Mouse (Mus musculus): ENCODE data around the gene Ccsap.
A peak's percentile ranks its signal among the peaks of the same experiment; 100 is the strongest.

Gene Ccsap

GRCm38 (mm10) chr8:123859648-123860259 is at the start of gene Ccsap:
TSS of gene Ccsap (minus strand) at chr8:123860209.
- DNase-seq (ENCODE audit: low spot score in 2 of 2), result peak in 1 of 2 experiments; percentile 68

GRCm38 (mm10) chr8:123907604-123908003 is 47.6 kb upstream of the Ccsap start:
- DNase-seq (ENCODE audit: low spot score in 2 of 2), result no peak

DNA sequence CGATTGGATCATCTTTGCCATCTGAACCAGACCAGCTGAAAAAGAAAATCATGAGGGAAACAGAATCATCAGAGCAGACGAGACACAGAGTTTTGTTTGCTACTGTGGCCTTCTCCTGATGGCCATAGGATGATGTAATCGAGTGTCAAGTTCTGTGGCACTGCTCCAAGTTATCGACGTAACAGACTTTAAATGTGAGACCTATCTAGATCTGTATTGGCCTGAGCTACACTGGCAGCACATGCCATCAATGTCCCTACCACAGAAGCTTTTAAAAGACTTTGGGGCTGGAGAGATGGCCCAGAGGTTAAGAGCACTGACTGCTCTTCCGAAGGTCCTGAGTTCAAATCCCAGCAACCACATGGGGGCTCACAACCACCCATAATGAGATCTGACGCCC is 42.6 kb upstream of the Ccsap start:
- no peak for DNase-seq (ENCODE audit: low spot score in 2 of 2)

DNA sequence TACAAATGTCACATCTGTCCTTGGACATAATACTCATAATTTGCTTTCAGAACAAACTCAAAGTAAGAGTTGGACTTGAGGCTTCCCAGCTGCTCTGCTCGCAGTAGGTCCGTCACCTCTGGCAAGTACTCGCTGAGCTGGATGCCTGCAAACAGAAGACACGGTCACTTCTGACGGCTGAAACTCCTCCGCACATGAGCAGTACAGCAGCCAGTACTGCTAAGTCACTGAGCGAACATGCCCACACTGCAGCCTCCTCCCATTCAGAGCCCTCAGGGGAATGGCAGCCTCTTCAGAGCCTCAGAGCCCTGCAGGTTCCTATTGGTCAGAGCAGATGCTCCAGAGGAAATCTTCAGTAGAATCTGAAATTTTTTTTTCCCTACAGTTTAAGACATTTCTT is 39.4 kb upstream of the Ccsap start:
- DNase-seq (ENCODE audit: low spot score in 2 of 2), result no peak

DNA sequence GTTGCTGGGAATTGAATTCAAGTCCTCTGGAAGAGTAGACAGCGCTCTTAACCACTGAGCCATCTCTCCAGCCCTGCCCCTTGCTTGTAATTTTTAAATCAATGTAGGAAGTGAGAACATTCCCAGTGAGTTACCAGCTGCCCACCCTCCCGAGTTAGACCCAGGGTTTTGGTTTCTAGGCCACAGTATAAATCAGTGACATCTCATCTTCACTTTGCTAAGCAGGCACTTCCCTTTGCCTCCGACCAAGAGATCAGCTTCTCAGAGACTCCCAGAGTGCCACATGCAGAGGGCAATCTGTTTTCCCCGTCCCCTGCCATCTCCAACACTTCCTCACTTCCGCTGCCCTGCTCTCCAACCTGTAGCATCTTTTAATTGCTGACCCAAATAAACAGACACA is 38.6 kb upstream of the Ccsap start:
- DNase-seq (ENCODE audit: low spot score in 2 of 2), result no peak

DNA sequence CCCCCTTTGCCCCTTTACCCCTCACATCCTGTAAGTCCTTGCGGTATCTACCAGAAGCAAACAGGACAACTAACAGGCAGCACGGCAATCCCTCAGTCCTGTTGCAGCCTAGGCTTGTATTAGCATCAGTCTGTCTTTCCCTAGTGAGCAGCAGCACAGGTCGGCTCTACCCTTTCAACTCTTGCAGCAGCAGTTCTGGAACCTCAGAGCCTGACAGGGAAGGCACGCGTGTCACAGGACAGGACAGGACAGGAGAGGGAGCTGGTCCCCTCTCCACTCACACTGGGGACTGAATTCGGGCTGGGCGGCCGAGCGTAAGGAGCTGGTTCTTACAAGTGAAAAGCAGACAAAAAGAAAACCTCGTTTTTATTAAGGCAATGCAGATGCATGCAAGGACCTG is 36.8 kb upstream of the Ccsap start:
- DNase-seq (ENCODE audit: low spot score in 2 of 2), result no peak

GRCm38 (mm10) chr8:123896366-123896761 is 36.4 kb upstream of the Ccsap start:
- no peak for DNase-seq (ENCODE audit: low spot score in 2 of 2)

- DNase-seq (ENCODE audit: low spot score in 2 of 2), result no peak
Measured at GRCm38 (mm10) chr8:123895680-123896365, 35.8 kb upstream of the Ccsap start.

- DNase-seq (ENCODE audit: low spot score in 2 of 2), result no peak
Measured at GRCm38 (mm10) chr8:123895230-123895629, 35.2 kb upstream of the Ccsap start.

DNA sequence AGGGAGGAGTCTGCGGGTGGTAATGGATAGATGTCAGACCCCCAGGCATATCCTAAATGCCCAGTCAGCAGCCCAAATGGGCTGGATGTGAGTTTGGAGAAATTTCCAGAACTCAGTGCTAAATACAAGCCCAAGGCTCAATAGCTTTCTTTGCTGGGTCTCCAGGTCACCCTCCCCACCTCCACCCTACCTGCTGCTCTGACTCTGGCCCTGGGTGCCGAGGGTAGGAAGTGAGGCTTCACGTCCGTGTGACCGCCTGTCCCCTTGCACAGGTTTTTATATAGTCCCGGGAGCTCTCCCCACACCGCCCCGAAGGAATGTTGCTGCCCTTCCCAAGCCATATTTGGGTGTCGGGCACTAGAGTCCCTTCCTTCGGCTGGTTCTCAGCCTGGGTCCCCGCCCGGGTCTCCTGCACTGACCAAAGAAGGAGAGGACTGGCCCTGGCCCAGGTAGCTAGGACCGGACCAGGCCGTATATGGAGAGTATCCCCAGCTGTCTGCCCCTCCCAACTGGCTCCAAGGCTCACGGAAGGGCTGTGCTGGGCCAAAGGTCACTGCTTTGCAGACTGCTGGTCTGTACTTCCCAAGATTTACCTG is 34.6 kb upstream of the Ccsap start, which contains the start of gene Acta1:
TSS of gene Acta1 (minus strand) at position 250 of the 596 bp plus-strand sequence.
- no peak for DNase-seq (ENCODE audit: low spot score in 2 of 2)

DNA sequence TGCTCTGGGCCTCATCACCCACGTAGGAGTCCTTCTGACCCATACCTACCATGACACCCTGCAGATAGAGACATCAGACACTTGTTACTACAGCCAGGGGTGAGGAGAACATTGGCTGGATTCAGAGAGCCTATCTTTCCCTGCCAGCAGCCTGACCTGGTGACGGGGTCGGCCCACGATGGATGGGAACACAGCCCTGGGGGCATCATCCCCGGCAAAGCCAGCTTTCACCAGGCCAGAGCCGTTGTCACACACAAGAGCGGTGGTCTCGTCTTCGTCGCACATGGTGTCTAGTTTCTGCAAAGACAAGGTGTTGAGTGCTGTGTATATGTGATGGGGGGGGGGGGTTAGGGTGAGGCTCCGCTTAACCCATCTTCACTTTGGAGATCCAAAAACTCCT is 33.4 kb upstream of the Ccsap start:
- DNase-seq (ENCODE audit: low spot score in 2 of 2), result no peak

DNA sequence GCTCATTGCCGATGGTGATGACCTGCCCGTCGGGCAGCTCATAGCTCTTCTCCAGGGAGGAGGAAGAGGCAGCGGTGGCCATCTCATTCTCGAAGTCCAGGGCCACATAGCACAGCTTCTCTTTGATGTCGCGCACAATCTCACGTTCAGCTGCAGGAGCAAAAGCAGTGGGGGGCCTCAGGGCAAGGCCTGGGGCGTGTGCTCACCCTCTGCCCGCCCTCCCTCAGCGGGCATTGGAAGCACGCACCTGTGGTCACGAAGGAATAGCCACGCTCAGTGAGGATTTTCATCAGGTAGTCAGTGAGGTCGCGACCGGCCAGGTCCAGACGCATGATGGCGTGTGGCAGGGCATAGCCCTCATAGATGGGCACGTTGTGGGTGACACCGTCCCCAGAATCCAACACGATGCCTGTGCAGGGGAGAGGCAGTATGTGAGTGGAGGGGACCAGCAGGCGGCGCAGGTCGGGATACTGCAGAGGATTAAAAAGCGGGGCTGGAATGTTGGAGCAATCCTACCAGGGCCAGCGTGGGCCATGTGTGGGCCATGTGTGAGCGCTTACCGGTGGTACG is 32.7 kb upstream of the Ccsap start:
- no peak for DNase-seq (ENCODE audit: low spot score in 2 of 2)

GRCm38 (mm10) chr8:123891883-123892585 is 32.0 kb upstream of the Ccsap start:
- DNase-seq (ENCODE audit: low spot score in 2 of 2), result peak; percentile 88 to 91

- DNase-seq (ENCODE audit: low spot score in 2 of 2), result no peak
Measured at GRCm38 (mm10) chr8:123891271-123891670, 31.3 kb upstream of the Ccsap start.

DNA sequence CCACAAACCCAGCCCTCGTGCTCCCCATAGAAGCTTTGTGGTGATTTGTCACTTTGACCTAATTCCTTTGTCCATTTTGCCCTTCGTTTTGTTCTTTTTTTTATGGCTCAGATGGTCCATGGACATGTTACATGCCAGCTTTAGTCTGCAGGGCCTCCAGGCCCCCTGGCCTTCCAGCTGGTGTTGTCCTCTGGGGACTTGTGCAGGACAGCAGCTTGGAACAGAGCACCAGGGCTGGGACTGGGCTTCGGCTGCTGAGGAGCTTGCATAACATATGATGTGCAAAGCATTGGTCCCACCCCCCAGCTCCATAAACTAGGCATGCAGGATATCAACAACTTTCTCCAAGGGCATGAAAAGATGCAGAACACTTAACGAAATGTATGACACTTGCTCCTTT is 29.8 kb upstream of the Ccsap start:
- no peak for DNase-seq (ENCODE audit: low spot score in 2 of 2)

GRCm38 (mm10) chr8:123887956-123888355 is 27.9 kb upstream of the Ccsap start:
- no peak for DNase-seq (ENCODE audit: low spot score in 2 of 2)

DNA sequence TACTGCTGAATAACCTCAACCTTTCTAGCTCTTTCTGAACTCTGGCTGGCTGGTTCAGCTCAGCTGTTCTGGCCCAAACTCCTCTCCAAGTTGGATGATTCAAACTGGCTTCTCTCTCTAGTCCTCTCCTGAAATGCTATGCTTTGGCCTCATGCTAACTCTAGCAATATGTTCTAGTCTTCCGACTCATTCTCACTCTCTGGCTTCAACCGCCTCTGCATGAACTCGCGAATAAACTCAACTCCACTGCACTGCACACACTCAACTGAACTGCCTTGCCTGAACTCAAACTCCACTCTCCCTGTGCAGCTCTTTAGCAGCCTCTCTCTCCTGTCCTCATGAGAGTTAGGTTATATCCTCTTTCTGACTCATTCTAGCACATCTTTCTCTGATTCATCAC is 27.2 kb upstream of the Ccsap start:
- no peak for DNase-seq (ENCODE audit: low spot score in 2 of 2)

- peak; percentile 81 to 83 for DNase-seq (ENCODE audit: low spot score in 2 of 2)
Measured at GRCm38 (mm10) chr8:123884721-123885565, 24.9 kb upstream of the Ccsap start.

GRCm38 (mm10) chr8:123883094-123883493 is 23.1 kb upstream of the Ccsap start:
- no peak for DNase-seq (ENCODE audit: low spot score in 2 of 2)

GRCm38 (mm10) chr8:123882412-123882811 is 22.4 kb upstream of the Ccsap start:
- no peak for DNase-seq (ENCODE audit: low spot score in 2 of 2)

DNA sequence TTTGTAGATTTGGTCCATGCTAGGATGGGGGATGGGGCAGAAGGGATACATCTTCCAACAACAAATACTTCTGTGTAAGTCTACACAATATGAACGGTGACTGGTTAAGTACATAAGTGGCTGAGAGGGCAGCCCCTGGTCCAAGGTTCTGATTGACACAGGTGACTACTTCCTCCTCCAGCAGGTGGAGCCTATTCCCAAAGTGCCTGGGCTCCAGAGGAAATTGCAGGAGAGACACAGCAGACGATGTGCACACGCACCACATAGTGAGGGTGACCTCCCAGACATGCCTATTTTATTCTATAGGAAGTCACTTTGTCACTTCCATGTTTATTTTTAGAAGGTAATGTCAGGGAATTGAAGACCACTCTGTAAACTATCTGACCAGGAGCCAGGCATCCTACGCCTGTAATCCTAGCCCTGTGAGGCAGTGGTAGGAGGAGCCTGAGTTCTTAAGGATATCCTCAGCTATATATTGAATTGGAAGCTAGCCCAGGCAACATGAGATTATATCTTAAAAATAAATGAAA is 20.9 kb upstream of the Ccsap start:
- DNase-seq (ENCODE audit: low spot score in 2 of 2), result no peak

Data from right cerebral cortex, adult 2 months (tissue).